18 mouse cellular contexts compared by ENCODE assay signal in genomic region chr5:119467346-119468085, GRCm38 (mm10).
A peak's percentile ranks its signal among the peaks of the same experiment; 100 is the strongest.
DNase-seq lines count a peak whose midpoint lies in the region; ATAC-seq and TF ChIP-seq lines count a peak whose summit lies in the region.
"Had no signal": no experiment of that assay in that cellular context is flagged by ENCODE, and none has a peak within 500 bp of the region (broad histone marks: within the 10 kb centered on the region; RNA-seq: fewer than 3 reads in every experiment).

No protein-coding gene starts in this region.

- no peak overlapping the region for H3K4me3 ChIP-seq in myocyte
- H3K4me3 ChIP-seq: embryonic facial prominence, embryonic 12.5 days; forebrain, embryonic 13.5 days; layer of hippocampus, adult 2 months; neural tube, embryonic 15.5 days had no signal

- H3K36me3 ChIP-seq in myocyte (ENCODE audit: control insufficient read depth, insufficient read depth), result no peaks in the 10 kb centered on the region
- H3K36me3 ChIP-seq: embryonic facial prominence, embryonic 12.5 days; neural tube, embryonic 15.5 days had no signal

- H3ac ChIP-seq in myocyte (ENCODE audit: control insufficient read depth, insufficient read length), result no peak overlapping the region

- H3K27me3 ChIP-seq in myocyte (ENCODE audit: control insufficient read depth, insufficient read depth, insufficient read length), result no peaks in the 10 kb centered on the region
- H3K27me3 ChIP-seq: embryonic facial prominence, embryonic 12.5 days; forebrain, embryonic 13.5 days; neural tube, embryonic 15.5 days had no signal

- H3K79me2 ChIP-seq in myocyte (ENCODE audit: control insufficient read depth, insufficient read depth), result no peaks in the 10 kb centered on the region

- peak; percentile 62 for TF ChIP-seq POLR2A in myocyte (IDR thresholded peaks at IDR 0.05; ENCODE audit: insufficient read length, low read depth)

- DNase-seq in cerebellum, adult 11 months, result peak; percentile 1
- peak; percentile 9 for DNase-seq in right cerebral cortex, adult 18-20 months
- DNase-seq in right cerebral cortex, postnatal 4 days, result no peak
- peak; percentile 38 for DNase-seq in fibroblast of lung, adult 2 months (ENCODE audit: low read depth)
- no peak for DNase-seq in left cerebral cortex, adult 8-10 months (ENCODE audit: low spot score in 2 of 2)
- DNase-seq: heart, adult 18-20 months; heart, postnatal 10 days; kidney, adult 18-20 months; liver; spleen, adult 18-20 months had no signal

- H3K4me2 ChIP-seq in myocyte (ENCODE audit: low read depth), result peak overlapping the region; percentile 71
- H3K4me2 ChIP-seq: embryonic facial prominence, embryonic 12.5 days; forebrain, embryonic 13.5 days; neural tube, embryonic 15.5 days had no signal

- ATAC-seq in cerebellum, adult (ENCODE audit: insufficient number of reproducible peaks, low FRiP score, low TSS enrichment), result no peak
- ATAC-seq in monocyte, adult 5-6 weeks (replicated peaks; ENCODE audit: insufficient number of reproducible peaks, low FRiP score, low TSS enrichment, poor library complexity, severe bottlenecking), result no peak
- ATAC-seq: forebrain, embryonic 13.5 days; hindbrain, embryonic 16.5 days had no signal

TF ChIP-seq in myocyte, 11 proteins besides CTCF, POLR2A, EP300 and RAD21:
- TF ChIP-seq USF1 (IDR thresholded peaks at IDR 0.05; ENCODE audit: low read depth) (peak; percentile 81), SRF (IDR thresholded peaks at IDR 0.05; ENCODE audit: control insufficient read depth, insufficient read length, low read depth) (no peak), CEBPB (IDR thresholded peaks at IDR 0.05; ENCODE audit: insufficient read depth, poor library complexity, severe bottlenecking) (peak; percentile 32; the same call in 1 of the 2 replicates), MYOD1 (IDR thresholded peaks at IDR 0.05; ENCODE audit: control insufficient read depth in 1 of 3, insufficient read length in 2 of 3, low read depth in 2 of 3) (peak in 2 of 3 experiments; percentile 72 to 83), TCF12 (IDR thresholded peaks at IDR 0.05; ENCODE audit: insufficient read depth, poor library complexity, severe bottlenecking) (no peak), TCF3 (IDR thresholded peaks at IDR 0.05; ENCODE audit: insufficient read length, low read depth) (no peak), POLR2AphosphoS2 (IDR thresholded peaks at IDR 0.05; ENCODE audit: insufficient read length, low read depth) (peak; percentile 43), MAX (IDR thresholded peaks at IDR 0.05; ENCODE audit: low read depth) (no peak), E2F4 (IDR thresholded peaks at IDR 0.05; ENCODE audit: insufficient read depth) (no peak), REST (IDR thresholded peaks at IDR 0.05; ENCODE audit: insufficient read depth, insufficient read length) (no peak), MYOG (IDR thresholded peaks at IDR 0.05; ENCODE audit: control insufficient read depth in 1 of 3, insufficient read depth in 1 of 3, insufficient read length in 2 of 3, low read depth in 2 of 3) (peak in 2 of 3 experiments; percentile 40 to 68)

Comparison
In these comparisons a context has a peak if more than half of its experiments do, and no peak if none do; other contexts are left out.
1. DNase-seq: peak in cerebellum, adult 11 months (single experiment), right cerebral cortex, adult 18-20 months (single experiment) and fibroblast of lung, adult 2 months (single experiment); none in right cerebral cortex, postnatal 4 days (single experiment) and left cerebral cortex, adult 8-10 months (0 of 2).